Mouse (Mus musculus): ENCODE data around the gene Ap2s1. TPM values are rescaled to one million over a fixed set of nuclear protein-coding genes. Genes with fewer than 3 reads are reported as not detected.
A peak's percentile ranks its signal among the peaks of the same experiment; 100 is the strongest.

The Ap2s1 gene
- 188 and 227 TPM in 2 replicates for total RNA-seq (2012; rRNA removed)

DNA sequence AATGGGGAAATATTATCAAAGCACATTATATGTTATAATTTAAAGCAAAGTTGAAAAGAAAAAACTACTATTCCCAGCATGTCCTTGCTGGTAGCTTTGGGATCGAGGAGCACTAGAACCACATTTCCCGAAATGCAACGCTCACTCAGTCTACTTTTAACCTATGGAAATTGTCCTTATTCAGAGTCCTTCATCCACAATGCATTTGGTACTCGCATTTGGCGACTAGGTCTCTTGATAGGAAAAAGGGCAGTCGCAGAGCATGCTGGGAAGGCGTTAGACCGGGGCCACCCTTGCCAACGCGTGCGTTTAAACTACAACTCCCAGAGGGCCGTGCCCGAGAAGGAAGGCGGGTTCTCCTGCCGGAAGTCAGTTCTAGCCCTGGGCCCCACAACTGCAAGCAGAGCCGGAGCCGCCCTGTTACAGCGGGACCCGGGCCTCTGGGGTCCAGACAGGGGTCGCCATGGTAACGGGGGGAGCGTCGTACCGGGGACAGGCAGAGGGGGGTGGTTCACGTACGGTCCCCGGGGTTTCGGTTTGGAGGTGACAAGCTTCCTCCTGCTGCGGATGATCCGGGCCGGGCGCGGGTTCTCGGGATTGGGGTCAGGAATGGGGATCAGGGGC, at the start of gene Ap2s1:
Ap2s1 (plus strand) TSS at position 338 of the 624 bp plus-strand sequence.
- in situ Hi-C loops (cut with MboI; ENCODE audit: low sequenced_read_pairs in 2 of 2, unreplicated experiment in 2 of 2): no loop called here
- TF ChIP-seq HCFC1 (IDR thresholded peaks at IDR 0.05; ENCODE audit: borderline replicate concordance, insufficient read depth, low read length): peak; percentile 98
- no peak for TF ChIP-seq MAFK (IDR thresholded peaks at IDR 0.05; ENCODE audit: insufficient read depth, low read depth, low read length)
- peak; percentile 86 for TF ChIP-seq CHD2 (IDR thresholded peaks at IDR 0.05; ENCODE audit: low read depth, low read length)
- peak within 1 kb of the TSS; percentile 85 for H3K9ac ChIP-seq (ENCODE audit: insufficient read depth, low read depth, low read length, poor library complexity, severe bottlenecking)
- no peak within 1 kb of the TSS for H3K27ac ChIP-seq (ENCODE audit: insufficient read depth, low read depth, low read length, poor library complexity, severe bottlenecking)
- H3K4me1 ChIP-seq (ENCODE audit: control insufficient read depth in 2 of 2, insufficient read depth in 2 of 2, low read length in 2 of 2, poor library complexity in 1 of 2): peaks cover 0 to 7% of the 10 kb centered on the region in 2 experiments; a peak in 2 of 4 replicates
- H3K36me3 ChIP-seq (ENCODE audit: control insufficient read depth, insufficient read depth, low read length, poor library complexity, severe bottlenecking): peaks cover 2% of the 10 kb centered on the region; the same call in 1 of the 2 replicates
- DNase-seq (ENCODE audit: low read depth, low spot score): peak; percentile 96
- no peaks in the 10 kb centered on the region for H3K9me3 ChIP-seq (ENCODE audit: control insufficient read depth, insufficient read depth, low read depth, low read length)
- H3K4me3 ChIP-seq (ENCODE audit: insufficient read depth in 1 of 2, low read depth in 1 of 2, low read length in 2 of 2, poor library complexity in 1 of 2, severe bottlenecking in 1 of 2): peak within 1 kb of the TSS; percentile 75 to 82

GRCm38 (mm10) chr7:16689196-16689595, 49.0 kb upstream of the Ap2s1 start:
- DNase-seq (ENCODE audit: low read depth, low spot score): no peak
- no peaks in the 10 kb centered on the region for H3K36me3 ChIP-seq (ENCODE audit: control insufficient read depth, insufficient read depth, low read length, poor library complexity, severe bottlenecking)
- H3K9ac ChIP-seq (ENCODE audit: insufficient read depth, low read depth, low read length, poor library complexity, severe bottlenecking): no peak overlapping the region
- in situ Hi-C loops (cut with MboI; ENCODE audit: low sequenced_read_pairs in 2 of 2, unreplicated experiment in 2 of 2): no loop called here
- H3K27ac ChIP-seq (ENCODE audit: insufficient read depth, low read depth, low read length, poor library complexity, severe bottlenecking): no peak overlapping the region
- no peaks in the 10 kb centered on the region for H3K9me3 ChIP-seq (ENCODE audit: control insufficient read depth, insufficient read depth, low read depth, low read length)
- TF ChIP-seq CHD2 (IDR thresholded peaks at IDR 0.05; ENCODE audit: low read depth, low read length) (no peak), ZC3H11A (IDR thresholded peaks at IDR 0.05; ENCODE audit: borderline replicate concordance, low read depth, low read length) (no peak), HCFC1 (IDR thresholded peaks at IDR 0.05; ENCODE audit: borderline replicate concordance, insufficient read depth, low read length) (no peak), MAFK (IDR thresholded peaks at IDR 0.05; ENCODE audit: insufficient read depth, low read depth, low read length) (no peak), ZNF384 (IDR thresholded peaks at IDR 0.05; ENCODE audit: low read depth, low read length) (no peak)
- H3K4me1 ChIP-seq (ENCODE audit: control insufficient read depth in 2 of 2, insufficient read depth in 2 of 2, low read length in 2 of 2, poor library complexity in 1 of 2): no peaks in the 10 kb centered on the region
- no peak overlapping the region for H3K4me3 ChIP-seq (ENCODE audit: insufficient read depth in 1 of 2, low read depth in 1 of 2, low read length in 2 of 2, poor library complexity in 1 of 2, severe bottlenecking in 1 of 2)

DNA sequence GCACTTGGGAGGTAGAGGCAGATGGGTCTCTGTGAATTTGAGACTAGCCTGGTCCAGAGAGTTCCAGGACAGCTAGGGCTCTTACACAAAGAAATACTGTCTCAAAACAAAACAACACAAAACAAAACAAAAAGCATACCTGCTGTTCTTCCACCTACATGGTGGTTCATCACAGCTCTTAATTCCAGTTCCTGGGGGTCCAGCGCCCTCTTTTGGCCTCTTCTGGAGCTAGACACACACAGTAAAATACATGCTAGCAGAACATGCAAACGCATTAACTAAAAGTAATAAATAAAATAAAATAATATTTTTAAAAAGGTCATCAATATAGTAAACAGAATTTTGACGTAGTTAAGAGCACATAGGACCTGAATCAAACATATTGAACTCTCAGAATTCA, 43.2 kb upstream of the Ap2s1 start:
- H3K9ac ChIP-seq (ENCODE audit: insufficient read depth, low read depth, low read length, poor library complexity, severe bottlenecking): no peak overlapping the region
- DNase-seq (ENCODE audit: low read depth, low spot score): no peak
- in situ Hi-C loops (cut with MboI; ENCODE audit: low sequenced_read_pairs in 2 of 2, unreplicated experiment in 2 of 2): no loop called here
- no peaks in the 10 kb centered on the region for H3K4me1 ChIP-seq (ENCODE audit: control insufficient read depth in 2 of 2, insufficient read depth in 2 of 2, low read length in 2 of 2, poor library complexity in 1 of 2)
- H3K36me3 ChIP-seq (ENCODE audit: control insufficient read depth, insufficient read depth, low read length, poor library complexity, severe bottlenecking): no peaks in the 10 kb centered on the region
- TF ChIP-seq ZNF384 (IDR thresholded peaks at IDR 0.05; ENCODE audit: low read depth, low read length) (no peak), ZC3H11A (IDR thresholded peaks at IDR 0.05; ENCODE audit: borderline replicate concordance, low read depth, low read length) (peak; percentile 46; the same call in 1 of the 2 replicates)
- no peak overlapping the region for H3K27ac ChIP-seq (ENCODE audit: insufficient read depth, low read depth, low read length, poor library complexity, severe bottlenecking)
- no peak overlapping the region for H3K4me3 ChIP-seq (ENCODE audit: insufficient read depth in 1 of 2, low read depth in 1 of 2, low read length in 2 of 2, poor library complexity in 1 of 2, severe bottlenecking in 1 of 2)
- H3K9me3 ChIP-seq (ENCODE audit: control insufficient read depth, insufficient read depth, low read depth, low read length): no peaks in the 10 kb centered on the region

DNA sequence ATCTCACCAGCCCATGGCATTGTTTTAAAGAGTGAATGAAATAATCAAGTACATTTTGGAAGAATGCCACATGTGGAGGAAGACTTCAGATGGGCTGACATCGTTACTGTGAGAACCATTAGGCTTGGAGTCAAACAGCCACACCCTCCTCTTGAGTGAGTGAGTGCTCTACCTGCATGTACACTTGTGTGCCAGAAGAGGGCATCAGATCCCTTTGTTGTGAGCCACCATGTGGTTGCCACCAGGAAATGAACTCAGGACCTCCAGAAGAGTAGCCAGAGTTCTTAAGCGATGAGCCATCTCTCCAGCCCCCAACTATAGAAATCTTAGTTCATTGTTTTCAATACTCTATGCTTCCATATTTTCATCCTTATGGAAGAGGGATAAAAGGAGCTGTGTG, 39.2 kb upstream of the Ap2s1 start:
- H3K4me3 ChIP-seq (ENCODE audit: insufficient read depth in 1 of 2, low read depth in 1 of 2, low read length in 2 of 2, poor library complexity in 1 of 2, severe bottlenecking in 1 of 2): no peak overlapping the region
- no peak overlapping the region for H3K27ac ChIP-seq (ENCODE audit: insufficient read depth, low read depth, low read length, poor library complexity, severe bottlenecking)
- H3K9ac ChIP-seq (ENCODE audit: insufficient read depth, low read depth, low read length, poor library complexity, severe bottlenecking): no peak overlapping the region
- in situ Hi-C loops (cut with MboI; ENCODE audit: low sequenced_read_pairs in 2 of 2, unreplicated experiment in 2 of 2): no loop called here
- no peaks in the 10 kb centered on the region for H3K36me3 ChIP-seq (ENCODE audit: control insufficient read depth, insufficient read depth, low read length, poor library complexity, severe bottlenecking)
- peak; percentile 54 for DNase-seq (ENCODE audit: low read depth, low spot score)
- no peak for TF ChIP-seq MAFK (IDR thresholded peaks at IDR 0.05; ENCODE audit: insufficient read depth, low read depth, low read length)
- no peak for TF ChIP-seq ZNF384 (IDR thresholded peaks at IDR 0.05; ENCODE audit: low read depth, low read length)
- no peak for TF ChIP-seq HCFC1 (IDR thresholded peaks at IDR 0.05; ENCODE audit: borderline replicate concordance, insufficient read depth, low read length)
- no peak for TF ChIP-seq CHD2 (IDR thresholded peaks at IDR 0.05; ENCODE audit: low read depth, low read length)
- no peak for TF ChIP-seq ZC3H11A (IDR thresholded peaks at IDR 0.05; ENCODE audit: borderline replicate concordance, low read depth, low read length)
- H3K9me3 ChIP-seq (ENCODE audit: control insufficient read depth, insufficient read depth, low read depth, low read length): no peaks in the 10 kb centered on the region
- no peaks in the 10 kb centered on the region for H3K4me1 ChIP-seq (ENCODE audit: control insufficient read depth in 2 of 2, insufficient read depth in 2 of 2, low read length in 2 of 2, poor library complexity in 1 of 2)

DNA sequence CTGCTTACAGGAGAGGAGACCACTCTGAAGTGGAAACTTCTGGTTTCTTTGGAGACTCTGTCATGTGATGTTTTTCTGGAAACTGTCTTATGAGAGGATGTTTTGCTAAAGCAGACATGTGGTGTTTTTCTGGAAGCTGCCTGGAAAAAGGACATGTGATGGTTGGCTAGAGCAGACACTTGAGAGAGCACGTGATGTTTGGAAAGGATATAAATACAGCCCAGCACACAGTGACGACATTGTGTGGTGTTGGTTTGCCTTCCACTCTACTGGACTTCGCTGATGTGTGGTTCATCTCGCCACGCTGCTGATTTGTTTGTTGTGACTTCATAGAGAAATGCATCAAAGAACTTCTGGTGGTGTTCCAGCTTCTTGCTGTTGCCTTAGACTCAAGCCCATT, 37.6 kb upstream of the Ap2s1 start:
- no peak for DNase-seq (ENCODE audit: low read depth, low spot score)
- Histone ChIP-seq H3K4me1 (ENCODE audit: control insufficient read depth in 2 of 2, insufficient read depth in 2 of 2, low read length in 2 of 2, poor library complexity in 1 of 2) (no peaks in the 10 kb centered on the region), H3K9me3 (ENCODE audit: control insufficient read depth, insufficient read depth, low read depth, low read length) (no peaks in the 10 kb centered on the region), H3K27ac (ENCODE audit: insufficient read depth, low read depth, low read length, poor library complexity, severe bottlenecking) (no peak overlapping the region), H3K36me3 (ENCODE audit: control insufficient read depth, insufficient read depth, low read length, poor library complexity, severe bottlenecking) (no peaks in the 10 kb centered on the region), H3K9ac (ENCODE audit: insufficient read depth, low read depth, low read length, poor library complexity, severe bottlenecking) (no peak overlapping the region), H3K4me3 (ENCODE audit: insufficient read depth in 1 of 2, low read depth in 1 of 2, low read length in 2 of 2, poor library complexity in 1 of 2, severe bottlenecking in 1 of 2) (no peak overlapping the region)
- in situ Hi-C loops (cut with MboI; ENCODE audit: low sequenced_read_pairs in 2 of 2, unreplicated experiment in 2 of 2): no loop called here
- TF ChIP-seq CHD2 (IDR thresholded peaks at IDR 0.05; ENCODE audit: low read depth, low read length): no peak
- no peak for TF ChIP-seq HCFC1 (IDR thresholded peaks at IDR 0.05; ENCODE audit: borderline replicate concordance, insufficient read depth, low read length)
- TF ChIP-seq MAFK (IDR thresholded peaks at IDR 0.05; ENCODE audit: insufficient read depth, low read depth, low read length): no peak
